Comparison of ENCODE assay signal across 8 mouse cellular contexts in genomic region chrX:13071241-13071775, GRCm38 (mm10). TPM values are rescaled to one million over a fixed set of nuclear protein-coding genes. Genes with fewer than 3 reads are reported as not detected.
DNase-seq lines count a peak whose midpoint lies in the region; ATAC-seq and TF ChIP-seq lines count a peak whose summit lies in the region.

Gene Usp9x, plus strand, starts transcription at chrX:13071498.

- peak within 1 kb of the TSS; percentile 59 for H3K4me2 ChIP-seq in limb, embryonic 13.5 days (replicated peaks)
- peak within 1 kb of the TSS; percentile 56 for H3K4me2 ChIP-seq in midbrain, embryonic 13.5 days (replicated peaks)
- peak within 1 kb of the TSS; percentile 52 for H3K4me2 ChIP-seq in stomach, embryonic 15.5 days

- peak; percentile 78 to 88 for DNase-seq in layer of hippocampus, adult 2 months (ENCODE audit: low spot score in 2 of 2)
- no peak for DNase-seq in layer of hippocampus, adult 11-12 months (ENCODE audit: low spot score)
- peak; percentile 92 for DNase-seq in gastrocnemius, postnatal 25 days
- DNase-seq in induced T-regulatory cell, adult 2 months (ENCODE audit: low read depth), result peak; percentile 88

- peak within 1 kb of the TSS; percentile 73 for H3K4me3 ChIP-seq in layer of hippocampus, adult 2 months
- peak within 1 kb of the TSS; percentile 68 for H3K4me3 ChIP-seq in limb, embryonic 13.5 days
- H3K4me3 ChIP-seq in midbrain, embryonic 13.5 days (replicated peaks), result peak within 1 kb of the TSS; percentile 75
- peak within 1 kb of the TSS; percentile 69 for H3K4me3 ChIP-seq in stomach, embryonic 15.5 days (replicated peaks)

- peak within 1 kb of the TSS; percentile 87 for H3K9ac ChIP-seq in limb, embryonic 13.5 days
- peak within 1 kb of the TSS; percentile 91 for H3K9ac ChIP-seq in midbrain, embryonic 13.5 days (replicated peaks)
- peak within 1 kb of the TSS; percentile 77 for H3K9ac ChIP-seq in stomach, embryonic 15.5 days

- TF ChIP-seq CTCF in layer of hippocampus, adult 2 months (conservative IDR thresholded peaks at IDR 0.05), result peak; percentile 71

- H3K9me3 ChIP-seq in limb, embryonic 13.5 days, result no peaks in the 10 kb centered on the region
- no peaks in the 10 kb centered on the region for H3K9me3 ChIP-seq in midbrain, embryonic 13.5 days
- H3K9me3 ChIP-seq in stomach, embryonic 15.5 days, result no peaks in the 10 kb centered on the region

- no peaks in the 10 kb centered on the region for H3K36me3 ChIP-seq in limb, embryonic 13.5 days
- no peaks in the 10 kb centered on the region for H3K36me3 ChIP-seq in midbrain, embryonic 13.5 days
- no peaks in the 10 kb centered on the region for H3K36me3 ChIP-seq in stomach, embryonic 15.5 days

- H3K27me3 ChIP-seq in limb, embryonic 13.5 days, result peaks cover 24% of the 10 kb centered on the region; the same call in 1 of the 2 replicates
- no peaks in the 10 kb centered on the region for H3K27me3 ChIP-seq in midbrain, embryonic 13.5 days
- no peaks in the 10 kb centered on the region for H3K27me3 ChIP-seq in stomach, embryonic 15.5 days (replicated peaks)

- peak within 1 kb of the TSS; percentile 96 for H3K27ac ChIP-seq in layer of hippocampus, adult 2 months
- H3K27ac ChIP-seq in limb, embryonic 13.5 days, result peak within 1 kb of the TSS; percentile 94
- H3K27ac ChIP-seq in midbrain, embryonic 13.5 days, result peak within 1 kb of the TSS; percentile 96
- H3K27ac ChIP-seq in stomach, embryonic 15.5 days, result peak within 1 kb of the TSS; percentile 94

- no peaks in the 10 kb centered on the region for H3K4me1 ChIP-seq in limb, embryonic 13.5 days
- H3K4me1 ChIP-seq in midbrain, embryonic 13.5 days (replicated peaks), result peaks cover 7% of the 10 kb centered on the region; the same call in 1 of the 2 replicates
- H3K4me1 ChIP-seq in stomach, embryonic 15.5 days, result no peaks in the 10 kb centered on the region

- ATAC-seq in common myeloid progenitor, adult 5-6 weeks (replicated peaks; ENCODE audit: low read depth, poor library complexity, severe bottlenecking), result peak; percentile 80
- ATAC-seq in limb, embryonic 13.5 days (ENCODE audit: low FRiP score, low read depth), result peak; percentile 92
- ATAC-seq in midbrain, embryonic 13.5 days, result peak; percentile 94
- ATAC-seq in stomach, embryonic 15.5 days (ENCODE audit: insufficient read depth, low FRiP score, low read depth), result peak; percentile 91

- 12% methylated on average over 28 of the region's 36 CpGs for WGBS in limb, embryonic 13.5 days
- WGBS in midbrain, embryonic 13.5 days, result 17% methylated on average over 33 of the region's 36 CpGs
- WGBS in stomach, embryonic 15.5 days, result 10% methylated on average over 22 of the region's 36 CpGs

RNA-seq across cellular contexts. Expression of gene Usp9x, which starts in this region (rescaled TPM):
- 100 to 1,000 TPM; 225 to 232 TPM for total RNA-seq in layer of hippocampus, adult 2 months (2021)
- 148 and 154 TPM in 2 replicates for total RNA-seq in common myeloid progenitor, adult 5-6 weeks (2017)
- 100 to 1,000 TPM; 103 to 125 TPM for total RNA-seq in gastrocnemius, postnatal 25 days (2021)
- polyA plus RNA-seq in limb, embryonic 13.5 days (2015; fragmentation: Nextera tagmentation; extraction: Ambion mirVana), result 29.7 and 32.8 TPM in 2 replicates
- polyA plus RNA-seq in midbrain, embryonic 13.5 days (2015; fragmentation: Nextera tagmentation; extraction: Ambion mirVana), result 44.6 and 47.8 TPM in 2 replicates
- polyA plus RNA-seq in stomach, embryonic 15.5 days (2015; fragmentation: Nextera tagmentation; extraction: Ambion mirVana), result 22.5 and 24.6 TPM in 2 replicates
